Mouse (Mus musculus) erythroblast, adult 5-6 weeks (primary cell): Measurements from ENCODE around the gene Abca6. TPM values are rescaled to one million over a fixed set of nuclear protein-coding genes. Genes with fewer than 3 reads are reported as not detected.
A peak's percentile ranks its signal among the peaks of the same experiment; 100 is the strongest.

Source experiments
- ATAC-seq: replicated peaks from 2 replicates; pipeline ENCODE4 v1.8.0; 2016; ENCODE audit warnings: moderate number of reproducible peaks, mild to moderate bottlenecking, moderate TSS enrichment, inconsistent platforms; ENCODE audit not compliant: poor library complexity, low FRiP score, severe bottlenecking
- total RNA-seq, 2 experiments: library from RNA; stranded (forward) in 1 of 2; stranded (reverse) in 1 of 2; fragments of 150-400 nt in 1 of 2; fragments of 200-764, 138-1000 nt in 1 of 2; gene quantifications; 2 replicates each; pipeline versions ENCODE4 v1.2.3 to v1.2.4; 2015 to 2017; ENCODE audit warnings: low replicate concordance in 2 of 2

Abca6 gene
- total RNA-seq (2015; ENCODE audit: low replicate concordance), result not detected in 2 replicates
- 0.09 and 0.98 TPM in 2 replicates for total RNA-seq (2017; ENCODE audit: low replicate concordance)

DNA sequence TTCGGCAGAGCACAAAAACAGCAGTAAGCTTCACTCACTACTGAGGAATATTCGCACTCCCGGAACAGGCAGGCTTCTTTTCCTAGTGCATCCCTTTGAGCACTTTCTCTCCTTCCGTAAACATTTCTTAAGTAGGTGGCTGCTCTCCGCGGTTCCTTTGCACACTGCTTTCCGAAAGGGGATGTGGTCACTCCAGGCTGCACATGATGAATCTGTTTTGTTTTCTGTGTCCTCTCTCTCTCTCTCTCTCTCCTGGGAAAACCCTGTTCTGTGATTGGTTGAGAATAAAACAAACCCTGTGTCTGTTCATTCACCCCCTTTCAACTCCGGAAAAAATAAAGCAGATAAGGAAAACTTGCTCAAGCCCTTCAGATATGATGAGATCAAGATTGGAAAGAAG is at the start of gene Abca6:
Gene Abca6, minus strand, starts transcription at position 243 of the 400 bp plus-strand sequence.
- ATAC-seq, result no peak

DNA sequence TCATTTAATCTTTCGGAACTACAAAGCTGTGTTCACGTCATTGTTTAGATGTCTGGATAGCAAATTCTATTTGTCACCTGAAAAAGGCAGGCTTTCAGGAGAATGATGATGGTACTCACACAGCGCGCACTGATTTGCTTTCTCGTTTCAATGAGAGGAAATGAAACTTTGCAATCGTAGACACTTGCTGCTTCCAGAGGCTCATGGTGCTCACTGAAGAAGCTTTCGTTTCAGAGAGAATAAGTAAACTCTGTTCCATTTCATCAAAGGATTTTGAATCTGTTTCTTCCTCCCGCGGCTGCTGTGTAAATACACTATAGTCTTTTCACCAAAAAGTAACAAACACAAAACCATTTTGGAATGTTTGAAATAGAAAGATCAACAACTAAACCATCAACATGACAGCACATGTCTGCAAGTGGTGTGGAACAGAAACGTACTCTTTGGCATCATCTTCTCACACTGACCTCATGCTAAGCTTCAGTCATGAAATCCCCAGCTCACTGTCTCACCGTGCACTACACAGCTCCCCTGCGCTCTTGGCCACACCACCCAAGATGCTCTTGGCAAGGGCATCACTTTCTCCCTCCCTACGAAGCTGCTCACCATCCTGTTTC is 46.4 kb upstream of the Abca6 start:
- ATAC-seq, result no peak

DNA sequence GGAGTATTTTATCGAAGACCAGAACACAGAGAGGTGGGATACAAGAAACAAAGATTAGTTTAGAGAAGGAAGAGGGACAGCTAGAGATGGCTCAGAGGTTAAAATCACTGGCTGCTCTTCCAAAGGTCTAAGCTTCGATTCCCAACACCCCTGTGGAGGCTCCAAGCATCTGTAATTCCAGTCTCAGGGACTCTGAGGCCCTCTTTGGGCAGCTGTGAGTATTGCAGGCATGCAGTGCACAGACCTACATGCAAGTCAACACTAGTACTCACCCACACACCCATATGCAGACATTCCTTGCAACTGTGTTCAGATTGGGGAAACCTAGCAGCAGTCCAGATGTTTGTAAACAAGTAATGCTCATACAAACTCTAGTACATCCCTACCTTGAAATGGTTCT is 39.0 kb upstream of the Abca6 start:
- no peak for ATAC-seq

DNA sequence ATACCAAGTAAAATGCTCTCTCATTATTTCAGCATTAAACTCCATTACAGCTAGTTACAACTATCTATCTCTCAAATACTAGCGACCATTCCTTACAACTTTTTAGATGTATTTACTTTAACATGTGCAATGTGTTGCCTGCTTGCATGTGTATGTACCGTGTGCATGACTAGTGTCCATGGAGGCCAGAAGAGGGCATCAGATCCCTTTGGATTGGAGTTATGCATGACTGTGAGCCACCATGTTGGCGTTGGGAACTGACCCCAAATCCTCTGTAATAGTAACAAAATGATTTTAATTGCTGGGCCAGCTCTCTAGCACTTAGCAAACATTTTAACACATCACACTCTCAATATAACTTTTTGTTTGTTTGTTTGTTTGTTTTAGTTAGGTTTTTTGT is 36.8 kb upstream of the Abca6 start:
- no peak for ATAC-seq

DNA sequence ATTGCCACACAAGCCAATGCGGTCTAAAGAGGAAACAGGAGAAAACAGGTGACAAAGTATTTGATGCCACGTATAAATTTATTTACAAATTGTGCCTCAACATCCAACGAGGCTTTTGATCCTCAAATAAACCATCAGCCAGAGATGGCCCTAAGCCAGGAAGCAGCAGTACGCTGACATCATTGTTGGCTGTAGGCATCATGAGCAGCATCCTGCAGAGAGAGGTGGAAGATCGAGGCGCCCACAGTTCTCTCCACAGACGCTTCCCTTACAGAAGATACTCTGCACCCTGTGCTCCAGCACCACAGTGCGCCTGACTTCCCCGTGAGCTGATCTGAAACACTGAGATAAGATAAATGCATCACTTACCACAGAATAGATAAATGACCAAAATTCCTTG is 36.1 kb upstream of the Abca6 start:
- no peak for ATAC-seq

DNA sequence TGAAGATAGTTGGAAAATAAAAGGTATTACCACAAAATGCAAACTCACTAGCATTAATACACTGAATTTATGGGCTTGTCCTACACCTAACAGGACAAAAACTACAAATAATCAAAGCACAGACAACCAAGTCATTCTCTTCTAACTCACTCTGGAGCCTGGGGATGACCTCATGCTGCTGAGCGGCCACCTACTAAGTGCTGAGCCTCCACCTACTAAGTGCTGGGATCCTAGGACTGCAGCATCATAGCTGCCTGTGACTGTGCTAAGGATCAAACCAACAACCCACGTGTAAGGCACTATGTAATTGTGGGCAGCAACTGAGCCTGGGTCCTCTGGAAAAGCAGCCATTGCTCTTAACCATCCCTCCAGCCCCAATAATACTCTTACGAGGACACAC is 34.8 kb upstream of the Abca6 start:
- ATAC-seq, result no peak

DNA sequence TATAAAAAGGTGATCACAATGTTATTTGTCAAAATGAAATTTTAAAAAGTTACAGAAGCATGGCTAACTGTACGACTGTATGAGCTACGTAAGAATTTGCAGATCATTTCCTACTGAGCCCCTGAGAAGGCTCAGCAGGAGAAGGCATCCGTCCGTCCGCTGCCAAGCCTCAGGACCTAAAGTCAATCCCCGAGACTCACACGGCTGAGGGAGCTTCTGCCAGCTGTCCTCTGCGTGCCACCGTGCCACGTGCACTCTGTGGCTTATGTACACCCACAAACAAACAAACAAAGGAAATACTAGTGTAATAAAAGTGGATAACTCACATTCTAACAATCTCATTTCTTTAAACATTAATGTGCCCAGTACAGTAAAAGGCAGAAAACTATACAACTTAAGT is 33.3 kb upstream of the Abca6 start:
- peak; percentile 49; the same call in 1 of the 2 replicates for ATAC-seq

DNA sequence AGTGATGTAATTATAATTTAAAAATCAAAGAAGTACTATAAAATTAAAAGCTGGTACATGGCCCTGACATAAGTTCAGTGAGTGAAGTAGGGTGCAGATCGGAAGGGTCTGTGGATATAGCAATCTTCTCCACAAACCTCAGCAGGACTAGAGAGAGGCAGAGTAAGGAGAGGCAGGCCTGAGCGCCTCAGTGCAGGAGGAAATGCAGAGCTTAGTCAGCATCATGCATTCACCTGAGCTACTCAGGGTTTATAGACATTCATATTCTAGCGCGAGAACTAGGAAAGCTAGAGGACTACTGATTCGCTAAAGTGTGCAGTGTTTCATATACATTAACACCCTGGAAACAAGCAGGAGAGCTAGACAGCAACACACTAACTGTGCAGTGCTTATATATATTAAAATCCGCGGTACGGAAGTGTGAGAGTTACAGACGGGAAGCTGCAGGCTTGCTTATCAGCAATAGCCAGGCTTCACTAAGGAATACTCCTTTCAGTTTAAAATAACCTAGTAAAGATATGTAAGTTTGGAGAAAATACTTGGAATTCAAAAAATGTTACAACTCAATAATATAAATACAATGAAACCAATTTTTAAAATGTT is 32.7 kb upstream of the Abca6 start:
- peak; percentile 77 for ATAC-seq

DNA sequence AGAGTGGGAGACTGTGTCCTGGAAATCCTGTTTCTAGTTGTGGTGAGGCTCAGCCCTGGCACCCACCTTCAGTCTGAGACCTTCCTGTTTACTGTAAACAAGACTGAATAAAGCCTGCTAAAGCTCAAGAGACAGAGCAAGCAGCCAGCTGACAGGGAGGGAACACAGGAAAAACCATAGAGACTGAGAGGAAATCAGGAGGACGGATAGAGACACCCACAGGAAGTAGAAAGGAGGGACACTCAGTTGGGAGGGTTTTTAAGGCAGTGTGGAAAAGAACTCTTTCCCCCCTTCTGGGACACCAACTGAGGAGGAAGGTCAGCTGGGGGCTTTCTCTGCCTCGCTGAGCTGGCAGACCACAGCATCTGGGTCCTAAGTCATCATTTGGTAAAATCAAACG is 23.2 kb upstream of the Abca6 start:
- ATAC-seq, result no peak

DNA sequence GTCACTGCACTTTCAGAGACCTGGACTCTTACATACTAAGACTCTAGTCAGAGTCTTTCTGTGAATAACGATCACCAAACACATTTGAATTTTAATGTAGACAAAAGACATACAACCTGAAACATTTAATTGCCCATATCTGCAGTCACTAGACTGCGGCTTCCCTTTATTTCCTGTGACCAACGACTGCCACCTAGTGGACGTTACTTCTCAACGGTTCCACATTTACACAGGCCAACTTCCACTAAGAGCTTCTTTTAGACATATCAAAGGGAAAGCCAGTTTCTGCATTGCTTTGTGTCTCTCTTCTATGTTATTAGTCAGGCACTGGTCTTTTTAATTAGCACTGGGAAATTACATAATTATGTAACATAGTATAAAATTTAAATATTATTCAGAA is 20.2 kb upstream of the Abca6 start:
- ATAC-seq, result peak; percentile 78; the same call in 1 of the 2 replicates

DNA sequence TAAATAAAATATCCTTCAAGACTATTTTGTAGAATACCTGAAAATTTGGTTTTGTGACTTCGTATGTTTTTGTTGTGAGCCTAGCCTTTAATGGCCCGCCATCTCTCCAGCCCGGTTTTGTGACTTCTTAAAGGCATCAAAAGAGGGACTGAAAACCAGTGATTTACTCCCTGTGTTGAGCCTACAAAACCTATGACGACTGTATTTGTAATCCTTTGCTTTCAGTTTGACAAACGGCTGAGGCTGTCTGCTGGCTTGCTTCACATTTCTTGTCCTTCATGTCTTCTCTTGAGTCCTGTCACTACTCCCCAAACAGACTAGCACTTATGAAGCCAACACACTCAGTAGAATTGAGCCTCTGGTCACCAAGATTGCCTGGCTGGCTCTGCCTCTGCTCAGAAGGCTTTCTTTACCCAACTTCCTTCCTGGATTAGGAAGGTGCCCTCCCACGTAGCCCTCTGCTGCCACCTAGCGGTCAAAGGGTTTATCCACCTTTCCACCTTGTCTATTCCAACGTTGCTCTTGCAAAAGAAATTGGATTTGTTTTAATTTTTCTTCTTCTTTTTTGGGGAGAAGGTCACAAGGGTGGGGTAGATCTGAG is 16.8 kb upstream of the Abca6 start:
- ATAC-seq, result peak; percentile 92

DNA sequence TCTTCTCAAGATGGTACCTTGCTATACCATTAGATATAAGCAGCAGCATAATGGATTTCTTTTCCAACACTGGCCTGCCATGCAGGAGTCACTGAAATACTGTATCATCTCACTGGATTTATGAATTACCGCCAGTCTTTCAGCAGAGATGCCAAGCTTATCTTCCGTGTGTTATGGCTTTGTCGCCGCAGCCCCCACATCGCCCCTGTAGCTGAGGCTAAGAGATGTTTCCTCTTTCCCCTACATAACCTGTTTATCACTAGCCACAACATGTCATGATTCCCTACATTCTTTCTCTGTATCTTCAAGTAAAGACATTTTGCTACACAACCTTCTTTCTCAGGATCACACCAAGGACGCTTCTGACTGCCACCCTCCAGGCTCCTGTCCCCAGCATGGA is 15.7 kb upstream of the Abca6 start:
- ATAC-seq, result no peak

DNA sequence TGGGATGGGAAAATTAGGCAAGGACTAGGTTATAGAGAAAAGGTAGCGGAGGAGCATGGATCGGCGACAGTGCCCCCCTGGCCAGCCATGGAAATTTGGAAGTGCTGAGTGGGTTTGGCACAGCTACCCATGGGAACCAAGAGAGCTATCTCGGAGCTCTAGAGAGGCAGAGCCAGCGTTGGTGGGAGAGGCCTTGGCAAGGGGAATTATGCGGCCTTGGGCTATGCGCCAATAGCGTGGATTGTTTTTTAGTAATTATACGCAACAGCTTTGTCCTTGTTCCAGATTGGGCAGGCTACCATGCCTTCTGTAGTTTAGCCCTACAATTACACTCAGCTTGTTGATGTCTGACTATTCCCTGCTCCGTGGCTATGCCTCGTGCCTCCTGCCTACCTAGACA is 15.2 kb upstream of the Abca6 start:
- ATAC-seq, result no peak

DNA sequence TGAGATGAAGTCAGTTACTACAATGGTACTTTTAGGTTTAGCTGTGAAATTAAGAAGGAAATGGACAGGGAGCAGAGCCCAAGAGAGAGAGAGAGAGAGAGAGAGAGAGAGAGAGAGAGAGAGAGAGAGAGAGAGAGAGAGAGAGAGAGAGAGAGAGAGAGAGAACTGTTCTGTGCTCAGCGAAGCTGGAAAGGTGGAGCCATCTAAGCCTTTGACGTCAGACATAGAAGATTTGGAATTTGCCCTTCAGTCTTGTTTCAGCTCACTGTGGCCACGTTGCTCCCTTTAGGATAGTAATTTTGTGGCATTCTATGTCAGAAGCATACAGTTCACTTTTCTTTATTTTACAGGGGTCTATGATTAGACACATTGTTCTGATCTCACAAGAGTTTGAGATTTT is 10.3 kb upstream of the Abca6 start:
- ATAC-seq, result no peak

DNA sequence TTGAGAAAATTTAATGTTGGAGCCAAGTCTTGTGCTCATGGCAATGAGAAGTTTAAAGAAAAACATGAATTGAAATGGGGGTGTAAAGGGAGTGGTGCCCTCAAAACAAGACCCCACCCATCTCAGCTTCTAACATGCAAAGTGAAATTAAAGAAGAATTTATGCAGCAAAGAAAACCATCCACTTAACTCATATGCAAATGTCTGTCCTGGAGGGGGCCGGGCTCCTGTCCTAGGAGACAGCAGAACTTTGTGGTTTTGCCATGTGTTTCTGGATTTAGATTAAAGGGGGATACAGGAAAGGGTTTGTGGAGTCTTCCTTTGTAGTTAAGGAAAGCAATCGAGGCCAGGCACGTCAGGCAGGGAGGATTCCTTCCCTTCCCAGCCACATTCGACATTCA is 6.3 kb upstream of the Abca6 start:
- ATAC-seq, result no peak

DNA sequence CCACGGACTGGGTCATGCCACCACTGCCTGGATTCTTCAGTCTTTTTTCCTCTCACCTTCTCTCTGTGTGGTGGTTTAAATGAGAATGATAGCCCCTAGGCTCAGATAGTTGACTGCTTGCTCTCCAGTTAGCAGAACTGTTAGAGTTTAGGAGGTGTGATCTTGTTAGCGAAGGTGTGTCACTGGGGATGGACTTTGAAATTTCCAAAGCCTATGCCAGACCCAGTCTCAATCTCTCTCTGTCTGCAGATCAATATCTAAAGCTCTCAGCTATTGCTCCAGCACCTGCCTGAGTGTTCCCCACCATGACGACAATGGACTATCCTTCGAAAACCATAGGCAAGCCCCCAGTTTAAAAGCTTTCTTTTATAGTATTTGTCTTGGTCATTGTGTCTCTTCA is 5.5 kb upstream of the Abca6 start:
- no peak for ATAC-seq

DNA sequence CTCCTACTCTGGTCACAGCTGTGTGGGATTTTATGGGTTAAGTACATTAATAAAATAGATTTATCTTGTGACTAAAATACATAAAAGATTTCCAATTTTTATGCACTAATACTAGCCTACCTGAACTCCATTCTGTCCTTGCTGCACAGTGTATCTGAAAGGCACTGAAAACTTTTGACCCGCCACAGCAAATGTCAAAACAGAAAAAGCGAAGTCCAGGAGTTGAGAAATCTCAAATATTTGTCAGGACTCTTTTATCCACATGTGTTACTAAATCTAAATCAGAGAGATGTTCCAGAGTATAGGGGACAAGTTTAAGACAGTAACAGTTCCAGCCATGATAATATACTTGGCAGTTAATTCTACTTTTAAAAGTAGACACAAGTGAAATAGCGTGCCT is 680 bp upstream of the Abca6 start:
- no peak for ATAC-seq

DNA sequence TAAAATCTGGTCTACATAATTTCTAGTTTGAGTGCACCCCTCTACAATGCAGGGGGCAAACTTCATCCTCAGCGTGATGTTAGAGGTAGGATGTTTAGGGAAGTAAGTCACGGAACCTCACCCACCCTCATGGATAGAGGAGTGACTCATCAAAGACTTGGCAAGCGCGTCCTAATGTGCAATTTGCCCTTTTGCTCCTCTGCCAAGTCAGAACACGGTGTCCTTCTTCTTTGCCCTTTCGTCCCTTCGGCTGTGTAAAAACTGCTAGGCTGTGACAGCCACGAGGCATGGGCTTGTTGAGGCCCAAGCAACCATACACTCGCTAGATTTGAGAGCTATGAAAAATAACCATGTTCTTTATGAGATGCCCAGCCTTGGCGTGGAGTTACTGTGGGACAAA is 6.8 kb downstream of the Abca6 start:
- no peak for ATAC-seq

DNA sequence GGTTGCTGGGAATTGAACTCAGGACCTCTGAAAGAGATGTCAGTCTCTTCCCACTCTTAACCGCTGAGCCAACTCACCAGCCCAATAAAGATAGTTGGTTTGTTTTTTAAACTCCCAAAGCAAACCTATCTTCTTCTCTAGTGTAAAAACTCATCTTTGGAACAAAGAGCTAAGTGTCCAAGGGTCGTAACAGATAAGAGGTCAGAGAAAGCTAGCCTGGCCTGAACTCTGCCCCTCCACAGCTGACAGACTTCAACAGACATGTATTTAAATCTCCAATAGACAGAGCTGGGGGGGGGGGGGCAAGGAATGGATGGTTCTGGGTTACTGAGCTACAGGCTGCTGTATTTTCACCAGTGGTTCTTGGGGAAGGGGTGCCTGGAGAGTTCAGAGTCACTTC is 14.1 kb downstream of the Abca6 start:
- no peak for ATAC-seq

DNA sequence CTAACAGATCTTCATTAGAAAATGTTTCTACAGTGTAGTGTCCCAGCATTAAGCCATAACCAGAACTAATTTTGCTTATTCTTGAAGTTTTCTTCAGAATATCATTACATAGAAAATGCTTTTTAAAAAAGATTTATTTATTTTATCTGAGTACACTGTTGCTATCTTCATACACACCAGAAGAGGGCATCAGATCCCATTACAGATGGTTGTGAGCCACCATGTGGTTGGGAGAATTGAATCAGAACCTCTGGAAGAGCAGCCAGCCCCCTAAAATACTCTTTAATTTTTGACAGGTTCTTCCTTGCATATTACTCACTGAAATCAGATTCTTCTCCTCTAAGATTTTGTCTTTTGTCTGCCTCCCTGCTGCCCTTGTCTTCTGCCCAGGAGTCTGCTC is 18.6 kb downstream of the Abca6 start:
- no peak for ATAC-seq

DNA sequence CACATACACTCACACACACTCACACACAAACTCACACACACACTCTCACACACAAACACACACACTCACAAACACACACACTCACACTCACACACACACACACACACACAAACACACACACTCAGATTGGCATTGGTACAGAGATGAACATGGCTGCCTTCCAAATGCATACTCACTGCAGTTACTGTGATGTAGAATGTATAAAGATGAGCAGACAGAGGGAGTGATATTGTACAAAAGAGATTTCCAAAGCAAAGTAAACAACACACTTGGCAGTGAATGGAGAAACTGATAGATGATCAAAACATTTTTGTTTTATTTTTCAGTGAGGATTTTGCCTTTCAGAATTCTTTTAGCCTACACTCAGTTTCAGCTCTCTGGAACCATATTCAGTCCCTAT is 34.5 kb downstream of the Abca6 start:
- no peak for ATAC-seq

DNA sequence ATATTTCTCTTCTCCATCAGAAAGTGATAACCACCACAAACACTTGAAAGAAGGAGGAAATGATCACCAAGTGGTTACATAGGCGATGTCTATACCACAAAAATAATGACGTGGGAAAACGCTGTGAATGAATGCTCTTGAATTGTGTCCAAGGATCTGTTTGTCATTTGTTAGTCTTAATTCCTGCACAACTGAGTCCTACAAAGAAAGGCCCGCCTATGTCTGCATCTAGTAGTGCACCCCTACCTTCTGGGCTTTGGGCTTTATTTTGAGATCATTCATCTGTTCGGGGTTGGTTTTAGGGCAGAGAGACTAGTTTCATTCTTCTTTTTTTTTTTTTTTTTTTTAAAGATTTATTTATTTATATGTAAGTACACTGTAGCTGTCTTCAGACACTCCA is 47.6 kb downstream of the Abca6 start:
- ATAC-seq, result no peak
